Mouse (Mus musculus): ENCODE results near the gene Rgcc. TPM values are rescaled to one million over a fixed set of nuclear protein-coding genes. Genes with fewer than 3 reads are reported as not detected.

Gene Rgcc
- polyA plus RNA-seq, 1 experiment from 2014 or later, result 67.4 TPM

- no peak overlapping the region for H3K27ac ChIP-seq (replicated peaks)
- H3K4me3 ChIP-seq, result no peak overlapping the region
- no peak for ATAC-seq (ENCODE audit: low read depth)
- no peaks in the 10 kb centered on the region for H3K4me1 ChIP-seq (replicated peaks)
- no peaks in the 10 kb centered on the region for H3K36me3 ChIP-seq
- H3K27me3 ChIP-seq, result no peaks in the 10 kb centered on the region
- H3K9ac ChIP-seq, result no peak overlapping the region
- no peaks in the 10 kb centered on the region for H3K9me3 ChIP-seq
- no peak overlapping the region for H3K4me2 ChIP-seq
- 67% methylated on average over 8 of the region's 8 CpGs for WGBS
Measured at GRCm38 (mm10) chr14:79313439-79314175, 12.2 kb upstream of the Rgcc start.

- H3K27ac ChIP-seq (replicated peaks), result no peak overlapping the region
- no peak for ATAC-seq (ENCODE audit: low read depth)
- no peak overlapping the region for H3K4me2 ChIP-seq
- no peaks in the 10 kb centered on the region for H3K36me3 ChIP-seq
- H3K9me3 ChIP-seq, result no peaks in the 10 kb centered on the region
- H3K4me3 ChIP-seq, result no peak overlapping the region
- H3K27me3 ChIP-seq, result no peaks in the 10 kb centered on the region
- WGBS, result 85% methylated on average over 4 of the region's 4 CpGs
- peaks cover 4% of the 10 kb centered on the region for H3K4me1 ChIP-seq (replicated peaks)
- H3K9ac ChIP-seq, result no peak overlapping the region
Measured at GRCm38 (mm10) chr14:79312719-79313118, 11.3 kb upstream of the Rgcc start.

GRCm38 (mm10) chr14:79311918-79312454 lies 10.5 kb upstream of the Rgcc start:
- Histone ChIP-seq H3K4me3 (no peak overlapping the region), H3K36me3 (no peaks in the 10 kb centered on the region), H3K27ac (replicated peaks) (no peak overlapping the region), H3K4me1 (replicated peaks) (peaks cover 4% of the 10 kb centered on the region), H3K9ac (no peak overlapping the region), H3K27me3 (no peaks in the 10 kb centered on the region), H3K4me2 (no peak overlapping the region), H3K9me3 (no peaks in the 10 kb centered on the region)
- WGBS, result 34% methylated on average over 4 of the region's 4 CpGs
- ATAC-seq (ENCODE audit: low read depth), result no peak

- H3K9ac ChIP-seq, result no peak overlapping the region
- no peaks in the 10 kb centered on the region for H3K9me3 ChIP-seq
- no peak overlapping the region for H3K4me2 ChIP-seq
- no peak for ATAC-seq (ENCODE audit: low read depth)
- no peak overlapping the region for H3K4me3 ChIP-seq
- no peaks in the 10 kb centered on the region for H3K36me3 ChIP-seq
- H3K27me3 ChIP-seq, result no peaks in the 10 kb centered on the region
- peaks cover 4% of the 10 kb centered on the region for H3K4me1 ChIP-seq (replicated peaks)
- 55% methylated on average over 4 of the region's 4 CpGs for WGBS
- H3K27ac ChIP-seq (replicated peaks), result no peak overlapping the region
Measured at GRCm38 (mm10) chr14:79309115-79309514, 7.7 kb upstream of the Rgcc start.

- no peak for ATAC-seq (ENCODE audit: low read depth)
- WGBS, result 8% methylated on average over 4 of the region's 4 CpGs
Measured at GRCm38 (mm10) chr14:79308364-79308763, 6.9 kb upstream of the Rgcc start.

GRCm38 (mm10) chr14:79307908-79308307 lies 6.5 kb upstream of the Rgcc start:
- H3K9ac ChIP-seq, result no peak overlapping the region
- ATAC-seq (ENCODE audit: low read depth), result no peak
- peaks cover 4% of the 10 kb centered on the region for H3K4me1 ChIP-seq (replicated peaks)
- no peak overlapping the region for H3K4me2 ChIP-seq
- no peaks in the 10 kb centered on the region for H3K9me3 ChIP-seq
- 0 out of 2 replicates have a peak, but pooled peaks cover 3% of the 10 kb centered on the region for H3K27me3 ChIP-seq
- no peak overlapping the region for H3K27ac ChIP-seq (replicated peaks)
- H3K4me3 ChIP-seq, result no peak overlapping the region
- no peaks in the 10 kb centered on the region for H3K36me3 ChIP-seq
- WGBS, result 60% methylated on average over 5 of the region's 5 CpGs

More at GRCm38 (mm10) chr14:79308364-79308763, 6.9 kb upstream of the Rgcc start:
- Histone ChIP-seq H3K27me3 (0 out of 2 replicates have a peak, but pooled peaks cover 3% of the 10 kb centered on the region), H3K9me3 (no peaks in the 10 kb centered on the region), H3K4me2 (no peak overlapping the region), H3K4me3 (no peak overlapping the region), H3K36me3 (no peaks in the 10 kb centered on the region), H3K27ac (replicated peaks) (no peak overlapping the region), H3K9ac (no peak overlapping the region), H3K4me1 (replicated peaks) (peaks cover 4% of the 10 kb centered on the region)

- H3K9ac ChIP-seq, result no peak overlapping the region
- H3K4me3 ChIP-seq, result no peak overlapping the region
- no peaks in the 10 kb centered on the region for H3K36me3 ChIP-seq
- H3K9me3 ChIP-seq, result no peaks in the 10 kb centered on the region
- H3K27me3 ChIP-seq, result peaks cover 4% of the 10 kb centered on the region
- no peak overlapping the region for H3K4me2 ChIP-seq
- peaks cover 4% of the 10 kb centered on the region for H3K4me1 ChIP-seq (replicated peaks)
- ATAC-seq (ENCODE audit: low read depth), result no peak
- H3K27ac ChIP-seq (replicated peaks), result no peak overlapping the region
- WGBS, result 88% methylated on average over 7 of the region's 7 CpGs
Measured at GRCm38 (mm10) chr14:79307138-79307537, 5.7 kb upstream of the Rgcc start.

GRCm38 (mm10) chr14:79304873-79305464 lies 3.5 kb upstream of the Rgcc start:
- Histone ChIP-seq H3K27me3 (peaks cover 19% of the 10 kb centered on the region), H3K27ac (replicated peaks) (no peak overlapping the region), H3K4me3 (no peak overlapping the region), H3K4me2 (no peak overlapping the region), H3K9ac (no peak overlapping the region), H3K36me3 (no peaks in the 10 kb centered on the region), H3K9me3 (no peaks in the 10 kb centered on the region), H3K4me1 (replicated peaks) (peaks cover 23% of the 10 kb centered on the region)
- no peak for ATAC-seq (ENCODE audit: low read depth)
- 92% methylated on average over 6 of the region's 6 CpGs for WGBS

GRCm38 (mm10) chr14:79303150-79303549 lies 1.7 kb upstream of the Rgcc start:
- no peaks in the 10 kb centered on the region for H3K36me3 ChIP-seq
- H3K27ac ChIP-seq (replicated peaks), result no peak overlapping the region
- H3K4me3 ChIP-seq, result no peak overlapping the region
- peaks cover 21% of the 10 kb centered on the region for H3K4me1 ChIP-seq (replicated peaks)
- no peak overlapping the region for H3K4me2 ChIP-seq
- peaks cover 35% of the 10 kb centered on the region for H3K27me3 ChIP-seq
- H3K9ac ChIP-seq, result no peak overlapping the region
- ATAC-seq (ENCODE audit: low read depth), result no peak
- 76% methylated on average over 2 of the region's 2 CpGs for WGBS
- H3K9me3 ChIP-seq, result no peaks in the 10 kb centered on the region

GRCm38 (mm10) chr14:79300641-79301350 lies 649 bp downstream of the Rgcc start:
- 2% methylated on average over 50 of the region's 52 CpGs for WGBS
- Histone ChIP-seq H3K4me2 (peak overlapping the region; percentile 85), H3K4me3 (peak overlapping the region; percentile 51), H3K9me3 (no peaks in the 10 kb centered on the region), H3K27ac (replicated peaks) (no peak overlapping the region), H3K36me3 (no peaks in the 10 kb centered on the region), H3K27me3 (peaks cover 36% of the 10 kb centered on the region), H3K4me1 (replicated peaks) (peaks cover 25% of the 10 kb centered on the region), H3K9ac (peak overlapping the region; percentile 63)
- ATAC-seq (ENCODE audit: low read depth), result peak; percentile 58

GRCm38 (mm10) chr14:79299796-79300195 lies 1.6 kb downstream of the Rgcc start:
- H3K4me3 ChIP-seq, result peak overlapping the region; percentile 51
- no peaks in the 10 kb centered on the region for H3K36me3 ChIP-seq
- peak overlapping the region; percentile 85 for H3K4me2 ChIP-seq
- no peak for ATAC-seq (ENCODE audit: low read depth)
- H3K9ac ChIP-seq, result peak overlapping the region; percentile 63
- no peak overlapping the region for H3K27ac ChIP-seq (replicated peaks)
- peaks cover 36% of the 10 kb centered on the region for H3K27me3 ChIP-seq
- H3K9me3 ChIP-seq, result no peaks in the 10 kb centered on the region
- WGBS, result 16% methylated on average over 6 of the region's 6 CpGs
- H3K4me1 ChIP-seq (replicated peaks), result peaks cover 25% of the 10 kb centered on the region

GRCm38 (mm10) chr14:79299230-79299629 lies 2.2 kb downstream of the Rgcc start:
- H3K4me2 ChIP-seq, result peak overlapping the region; percentile 35

More at GRCm38 (mm10) chr14:79299230-79299629, 2.2 kb downstream of the Rgcc start:
- Histone ChIP-seq H3K9ac (peak overlapping the region; percentile 41), H3K4me1 (replicated peaks) (peaks cover 25% of the 10 kb centered on the region), H3K27ac (replicated peaks) (no peak overlapping the region), H3K36me3 (no peaks in the 10 kb centered on the region), H3K9me3 (no peaks in the 10 kb centered on the region), H3K4me3 (peak overlapping the region; percentile 19), H3K27me3 (peaks cover 36% of the 10 kb centered on the region)
- ATAC-seq (ENCODE audit: low read depth), result no peak
- 42% methylated on average over 4 of the region's 4 CpGs for WGBS
